Mouse (Mus musculus): ENCODE data around the gene Notch1. TPM values are rescaled to one million over a fixed set of nuclear protein-coding genes. Genes with fewer than 3 reads are reported as not detected.

Gene Notch1
- polyA plus RNA-seq, 1 experiment from 2014 or later = 2.1 TPM

DNA sequence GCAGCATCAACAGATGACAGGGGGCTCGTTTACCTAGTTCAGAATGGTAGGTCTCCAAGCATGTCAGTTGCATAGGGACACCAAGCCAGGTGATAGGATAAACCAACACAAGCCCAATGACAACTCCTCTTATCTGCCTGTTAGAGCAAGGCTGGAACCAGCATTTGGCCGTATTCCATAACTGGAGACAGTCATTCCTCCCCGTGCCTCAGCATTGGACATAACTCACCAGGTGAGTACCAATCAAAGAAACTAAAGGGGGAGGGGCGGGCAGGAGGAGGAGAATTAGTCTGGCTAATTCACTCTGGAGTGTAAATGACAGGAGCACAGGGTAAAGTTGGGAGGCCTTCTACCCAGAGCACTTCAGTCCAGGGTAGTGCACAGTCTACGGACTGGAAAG, 21.5 kb downstream of the Notch1 start:
- H3K4me1 ChIP-seq (ENCODE audit: insufficient read depth) = peaks cover 58% of the 10 kb centered on the region
- no peak for TF ChIP-seq EP300 (IDR thresholded peaks at IDR 0.05; ENCODE audit: low read depth)
- no peak for TF ChIP-seq CTCF (IDR thresholded peaks at IDR 0.05; ENCODE audit: low read depth)
- ATAC-seq = no peak
- H3K36me3 ChIP-seq (replicated peaks; ENCODE audit: insufficient read depth, low read length) = peaks cover 7% of the 10 kb centered on the region
- DNase-seq = no peak
- 0 out of 2 replicates have a peak overlapping the region, but pooled peaks have one; percentile 48 for H3K27ac ChIP-seq (ENCODE audit: low read depth)
- no peaks in the 10 kb centered on the region for H3K27me3 ChIP-seq (ENCODE audit: insufficient read depth, low read length)
- no peaks in the 10 kb centered on the region for H3K9me3 ChIP-seq (ENCODE audit: low read length)
- H3K4me2 ChIP-seq (ENCODE audit: low read depth, low read length) = no peak overlapping the region
- H3K9ac ChIP-seq (replicated peaks) = no peak overlapping the region
- H3K4me3 ChIP-seq (ENCODE audit: low read depth, low read length) = no peak overlapping the region
- WGBS (ENCODE audit: insufficient replicate concordance) = 56% methylated on average over 5 of the region's 5 CpGs

DNA sequence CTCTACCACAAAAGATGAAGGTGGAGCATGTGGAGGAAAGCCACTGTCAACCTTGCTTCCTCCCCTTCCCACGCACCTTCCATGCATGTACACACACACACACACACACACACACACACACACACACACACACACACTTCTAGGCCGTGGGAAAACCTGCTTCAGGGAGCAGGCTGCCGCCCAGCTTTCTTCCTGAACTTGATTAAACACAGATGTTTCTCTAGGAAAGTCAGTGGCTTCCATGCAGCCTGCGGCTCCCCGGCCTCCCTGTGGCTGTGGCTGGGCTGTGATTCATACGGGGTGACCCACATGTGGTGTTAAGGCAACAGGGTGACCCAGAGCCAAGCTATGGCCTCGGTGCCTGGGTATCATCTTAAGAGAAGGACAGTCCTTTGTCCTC, 22.1 kb downstream of the Notch1 start:
- Histone ChIP-seq H3K4me2 (ENCODE audit: low read depth, low read length) (no peak overlapping the region), H3K4me3 (ENCODE audit: low read depth, low read length) (no peak overlapping the region), H3K27me3 (ENCODE audit: insufficient read depth, low read length) (no peaks in the 10 kb centered on the region), H3K36me3 (replicated peaks; ENCODE audit: insufficient read depth, low read length) (peaks cover 7% of the 10 kb centered on the region), H3K9me3 (ENCODE audit: low read length) (no peaks in the 10 kb centered on the region), H3K4me1 (ENCODE audit: insufficient read depth) (peaks cover 58% of the 10 kb centered on the region), H3K9ac (replicated peaks) (no peak overlapping the region; the same call in 1 of the 2 replicates), H3K27ac (ENCODE audit: low read depth) (0 out of 2 replicates have a peak overlapping the region, but pooled peaks have one; percentile 48)
- WGBS (ENCODE audit: insufficient replicate concordance) = 46% methylated on average over 7 of the region's 7 CpGs
- ATAC-seq (no peak), DNase-seq (no peak)
- TF ChIP-seq EP300 (IDR thresholded peaks at IDR 0.05; ENCODE audit: low read depth) = no peak
- TF ChIP-seq CTCF (IDR thresholded peaks at IDR 0.05; ENCODE audit: low read depth) = no peak

DNA sequence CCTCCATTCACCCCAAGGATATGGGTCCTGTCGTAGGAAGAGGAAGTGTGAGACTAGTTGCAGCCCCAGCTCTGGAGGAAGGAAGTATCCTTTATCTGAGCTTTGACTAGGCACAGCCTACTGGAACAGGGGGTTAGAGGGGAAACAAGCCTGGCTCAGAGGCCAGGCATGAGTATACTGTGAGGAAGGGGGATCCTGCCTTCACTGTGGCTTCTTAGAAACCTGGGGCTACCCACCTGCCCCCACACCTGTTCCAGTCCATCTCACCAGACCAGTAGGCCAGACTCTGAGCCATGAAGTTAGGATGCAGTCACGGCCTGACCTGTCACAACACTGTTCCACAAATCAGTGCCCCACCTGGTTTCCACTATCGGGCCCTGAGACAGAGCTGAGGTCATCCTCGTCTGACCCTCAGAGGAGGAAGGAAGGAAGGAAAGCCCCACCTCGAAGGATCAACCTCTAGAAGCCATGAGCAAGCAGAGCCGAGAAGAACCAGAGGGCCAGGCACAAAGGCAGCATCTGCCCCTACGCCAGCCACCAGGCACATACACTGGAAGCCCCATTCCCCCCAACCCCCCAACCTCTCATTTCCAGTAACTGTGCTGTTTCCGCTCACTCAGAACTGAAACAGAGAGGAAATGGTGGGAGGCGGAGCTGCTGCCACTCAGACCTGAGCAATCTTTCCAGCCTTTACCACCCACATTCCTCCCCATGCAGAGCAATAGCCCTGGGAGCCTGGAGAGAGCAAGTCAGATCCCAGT, 23.3 kb downstream of the Notch1 start:
- H3K4me2 ChIP-seq (ENCODE audit: low read depth, low read length) = peak overlapping the region; percentile 53
- H3K9ac ChIP-seq (replicated peaks) = peak overlapping the region; percentile 26; the same call in 1 of the 2 replicates
- TF ChIP-seq CTCF (IDR thresholded peaks at IDR 0.05; ENCODE audit: low read depth) (no peak), EP300 (IDR thresholded peaks at IDR 0.05; ENCODE audit: low read depth) (peak; percentile 27)
- H3K36me3 ChIP-seq (replicated peaks; ENCODE audit: insufficient read depth, low read length) = peaks cover 2% of the 10 kb centered on the region; the same call in 1 of the 2 replicates
- DNase-seq (no peak), ATAC-seq (peak; percentile 47)
- WGBS (ENCODE audit: insufficient replicate concordance) = 20% methylated on average over 9 of the region's 9 CpGs
- H3K27ac ChIP-seq (ENCODE audit: low read depth) = peak overlapping the region; percentile 83
- H3K4me1 ChIP-seq (ENCODE audit: insufficient read depth) = peaks cover 61% of the 10 kb centered on the region
- H3K9me3 ChIP-seq (ENCODE audit: low read length) = no peaks in the 10 kb centered on the region
- H3K4me3 ChIP-seq (ENCODE audit: low read depth, low read length) = no peak overlapping the region
- no peaks in the 10 kb centered on the region for H3K27me3 ChIP-seq (ENCODE audit: insufficient read depth, low read length)

DNA sequence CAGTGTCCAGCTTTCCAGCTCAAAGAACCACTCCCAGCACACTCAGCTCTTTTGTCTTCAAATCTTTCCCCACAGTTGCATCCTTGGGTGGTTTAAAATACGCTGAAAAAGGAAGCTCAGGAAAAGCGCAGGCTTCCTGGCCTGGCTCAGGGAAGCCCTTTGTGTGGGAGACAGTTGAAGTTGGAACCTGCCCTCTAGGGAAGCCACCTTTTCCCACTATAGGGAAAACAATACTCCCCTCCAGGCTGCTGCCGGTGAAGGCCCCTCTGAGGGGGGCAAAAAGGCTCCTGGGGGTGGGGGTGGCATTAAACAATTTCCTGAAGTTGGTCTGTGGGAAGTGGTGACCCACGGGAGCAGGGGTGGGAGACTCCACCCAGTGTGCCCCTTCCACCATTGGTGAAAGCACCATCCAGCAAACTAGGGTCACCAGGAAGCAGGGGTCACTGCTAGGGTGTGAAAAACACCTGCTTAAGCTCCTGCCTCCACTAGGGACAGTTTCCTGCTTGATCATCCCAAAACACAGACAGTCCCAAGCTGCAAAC, 25.6 kb downstream of the Notch1 start:
- H3K27ac ChIP-seq (ENCODE audit: low read depth) = peak overlapping the region; percentile 13
- H3K4me1 ChIP-seq (ENCODE audit: insufficient read depth) = peaks cover 70% of the 10 kb centered on the region
- WGBS (ENCODE audit: insufficient replicate concordance) = 30% methylated on average over 4 of the region's 4 CpGs
- no peak overlapping the region for H3K4me3 ChIP-seq (ENCODE audit: low read depth, low read length)
- no peak for DNase-seq
- no peaks in the 10 kb centered on the region for H3K27me3 ChIP-seq (ENCODE audit: insufficient read depth, low read length)
- 0 out of 2 replicates have a peak, but pooled peaks cover 2% of the 10 kb centered on the region for H3K36me3 ChIP-seq (replicated peaks; ENCODE audit: insufficient read depth, low read length)
- no peaks in the 10 kb centered on the region for H3K9me3 ChIP-seq (ENCODE audit: low read length)
- no peak overlapping the region for H3K4me2 ChIP-seq (ENCODE audit: low read depth, low read length)
- ATAC-seq = no peak
- TF ChIP-seq CTCF (IDR thresholded peaks at IDR 0.05; ENCODE audit: low read depth) (no peak), EP300 (IDR thresholded peaks at IDR 0.05; ENCODE audit: low read depth) (no peak)
- H3K9ac ChIP-seq (replicated peaks) = no peak overlapping the region

DNA sequence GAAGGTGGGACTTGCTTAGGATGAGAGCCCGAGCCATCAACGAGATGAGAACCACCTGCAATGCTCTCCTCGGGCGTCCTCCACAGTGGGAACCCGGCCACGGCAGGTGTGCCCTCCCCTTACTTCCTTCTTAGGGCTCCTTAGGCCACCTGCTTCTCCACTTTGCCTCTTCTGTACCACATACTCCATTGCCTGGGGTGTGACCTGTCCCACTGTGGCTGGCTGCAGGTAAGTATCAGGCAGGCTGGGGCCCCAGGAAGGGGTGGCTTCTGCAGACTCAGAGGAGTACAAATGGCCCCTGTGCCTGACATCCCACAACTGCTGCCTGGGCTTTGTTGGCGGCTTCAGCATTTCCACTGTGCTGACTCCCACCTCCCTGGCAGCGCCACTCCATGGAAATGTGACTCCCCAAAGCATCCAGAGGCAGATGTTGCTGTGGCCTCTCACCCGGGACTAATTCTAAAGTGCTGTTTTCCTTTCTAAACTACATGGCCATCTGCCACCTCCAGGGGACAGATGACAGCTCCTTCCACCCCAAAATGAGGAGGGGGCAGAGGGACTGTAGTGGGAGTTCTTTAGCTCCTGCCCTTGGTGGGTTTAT, 27.8 kb downstream of the Notch1 start:
- Histone ChIP-seq H3K9me3 (ENCODE audit: low read length) (no peaks in the 10 kb centered on the region), H3K4me1 (ENCODE audit: insufficient read depth) (peaks cover 74% of the 10 kb centered on the region), H3K27ac (ENCODE audit: low read depth) (no peak overlapping the region), H3K36me3 (replicated peaks; ENCODE audit: insufficient read depth, low read length) (no peaks in the 10 kb centered on the region), H3K4me3 (ENCODE audit: low read depth, low read length) (no peak overlapping the region), H3K4me2 (ENCODE audit: low read depth, low read length) (no peak overlapping the region), H3K27me3 (ENCODE audit: insufficient read depth, low read length) (no peaks in the 10 kb centered on the region), H3K9ac (replicated peaks) (no peak overlapping the region)
- ATAC-seq (no peak), DNase-seq (no peak)
- TF ChIP-seq EP300 (IDR thresholded peaks at IDR 0.05; ENCODE audit: low read depth) (no peak), CTCF (IDR thresholded peaks at IDR 0.05; ENCODE audit: low read depth) (no peak)
- WGBS (ENCODE audit: insufficient replicate concordance) = 61% methylated on average over 9 of the region's 9 CpGs

DNA sequence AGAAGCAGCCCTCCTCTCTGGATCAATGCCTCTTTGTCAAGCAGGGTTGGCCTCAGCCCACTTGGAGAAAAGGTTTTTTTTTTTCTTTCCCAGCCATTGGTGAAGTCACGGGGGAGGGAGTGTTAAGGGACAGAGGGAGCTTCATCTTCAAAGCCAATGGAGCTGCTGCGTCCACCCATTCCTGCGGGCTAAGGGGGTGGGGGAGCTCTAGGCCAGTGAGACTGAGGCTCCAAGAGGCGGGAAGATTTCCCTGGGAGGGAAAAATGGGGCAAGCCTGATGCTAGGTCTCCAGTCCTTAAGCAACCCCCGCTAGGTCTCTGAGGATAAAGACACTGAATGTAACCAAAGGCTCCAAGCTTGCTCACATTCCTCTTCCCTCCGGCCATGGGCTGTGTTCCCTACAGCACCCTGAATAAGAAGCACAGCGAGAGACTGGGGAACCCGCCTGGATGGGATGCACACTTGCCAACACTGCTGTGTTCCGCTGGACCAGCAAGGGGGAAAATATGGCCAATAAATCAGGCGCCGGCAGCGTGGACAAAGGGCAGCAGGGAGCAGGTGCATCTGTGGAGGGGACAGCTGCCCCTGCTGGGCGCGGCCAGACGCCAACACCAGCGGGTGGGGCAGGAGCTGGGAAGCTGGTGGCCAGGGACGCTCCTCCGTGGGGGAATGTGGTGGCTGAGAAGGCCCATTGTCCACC, 29.0 kb downstream of the Notch1 start:
- TF ChIP-seq CTCF (IDR thresholded peaks at IDR 0.05; ENCODE audit: low read depth) (no peak), EP300 (IDR thresholded peaks at IDR 0.05; ENCODE audit: low read depth) (no peak)
- no peak overlapping the region for H3K27ac ChIP-seq (ENCODE audit: low read depth)
- no peak for DNase-seq
- ATAC-seq = no peak
- H3K36me3 ChIP-seq (replicated peaks; ENCODE audit: insufficient read depth, low read length) = peaks cover 2% of the 10 kb centered on the region; the same call in 1 of the 2 replicates
- H3K9me3 ChIP-seq (ENCODE audit: low read length) = no peaks in the 10 kb centered on the region
- no peak overlapping the region for H3K4me3 ChIP-seq (ENCODE audit: low read depth, low read length)
- no peaks in the 10 kb centered on the region for H3K27me3 ChIP-seq (ENCODE audit: insufficient read depth, low read length)
- WGBS (ENCODE audit: insufficient replicate concordance) = 59% methylated on average over 18 of the region's 18 CpGs
- H3K4me1 ChIP-seq (ENCODE audit: insufficient read depth) = peaks cover 76% of the 10 kb centered on the region
- 0 out of 2 replicates have a peak overlapping the region, but pooled peaks have one; percentile 15 for H3K4me2 ChIP-seq (ENCODE audit: low read depth, low read length)
- H3K9ac ChIP-seq (replicated peaks) = no peak overlapping the region

Data from liver, postnatal 0 days (tissue).